Mouse (Mus musculus) cerebellum, postnatal 14 days (tissue): Measurements from ENCODE around the gene Ifnz.
"Not testable (repeated sequence)": the region's sequence is repeated elsewhere in the genome, so short reads cannot be mapped to it uniquely, and the experiment has no call there.

Experiments
- DNase-seq, 2 experiments: peaks; one replicate each; pipeline ENCODE4 v3.0.0; 2021; ENCODE audit warnings: mixed read lengths in 2 of 2

Gene Ifnz

DNA sequence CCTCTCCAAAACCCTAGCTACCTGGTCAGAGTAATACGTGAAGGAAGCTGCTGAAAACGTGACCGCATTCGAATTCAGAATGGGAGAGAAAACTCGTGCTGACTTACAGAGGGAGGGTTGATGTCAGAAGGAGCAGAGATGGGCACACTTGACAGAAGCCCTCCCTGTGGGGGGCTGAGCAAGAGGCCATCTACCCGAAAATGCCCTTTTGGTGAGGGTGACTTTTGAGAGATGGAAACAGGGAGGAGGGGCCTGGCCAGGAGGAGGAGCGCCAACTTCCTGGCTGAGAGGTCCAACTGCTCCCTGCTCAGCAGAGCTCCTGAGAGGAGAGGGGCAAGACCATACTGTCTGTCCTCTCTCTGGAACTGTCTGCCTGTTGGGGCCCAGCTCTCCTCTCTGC lies at the start of gene Ifnz:
Gene Ifnz, plus strand, starts transcription at position 301 of the 400 bp plus-strand sequence.
- DNase-seq, result not testable (repeated sequence)

DNA sequence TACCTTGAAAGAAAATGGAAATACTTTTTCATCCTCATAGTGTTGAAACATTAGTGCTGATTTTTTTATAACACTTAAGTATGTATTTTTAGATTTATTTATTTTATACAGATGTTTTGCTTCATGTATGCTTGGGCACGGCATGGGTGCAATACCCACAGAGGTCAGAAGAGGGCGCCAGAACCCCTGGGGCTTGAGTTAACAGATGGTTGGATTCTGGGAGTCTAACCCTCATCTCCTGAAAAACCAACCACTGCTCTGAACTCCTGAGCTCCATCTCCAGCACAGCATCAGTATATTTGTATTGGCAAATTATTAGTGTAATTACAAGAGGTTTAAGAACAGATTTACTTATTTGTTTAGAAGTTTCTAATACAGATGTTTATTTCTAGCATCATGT lies 43.5 kb upstream of the Ifnz start:
- DNase-seq, result peak; percentile 64 to 77

GRCm38 (mm10) chr4:88739036-88739435 lies 42.9 kb upstream of the Ifnz start:
- DNase-seq, result no peak

- DNase-seq, result no peak
These were observed 40.5 kb upstream of the Ifnz start for GRCm38 (mm10) chr4:88741426-88741825.

DNA sequence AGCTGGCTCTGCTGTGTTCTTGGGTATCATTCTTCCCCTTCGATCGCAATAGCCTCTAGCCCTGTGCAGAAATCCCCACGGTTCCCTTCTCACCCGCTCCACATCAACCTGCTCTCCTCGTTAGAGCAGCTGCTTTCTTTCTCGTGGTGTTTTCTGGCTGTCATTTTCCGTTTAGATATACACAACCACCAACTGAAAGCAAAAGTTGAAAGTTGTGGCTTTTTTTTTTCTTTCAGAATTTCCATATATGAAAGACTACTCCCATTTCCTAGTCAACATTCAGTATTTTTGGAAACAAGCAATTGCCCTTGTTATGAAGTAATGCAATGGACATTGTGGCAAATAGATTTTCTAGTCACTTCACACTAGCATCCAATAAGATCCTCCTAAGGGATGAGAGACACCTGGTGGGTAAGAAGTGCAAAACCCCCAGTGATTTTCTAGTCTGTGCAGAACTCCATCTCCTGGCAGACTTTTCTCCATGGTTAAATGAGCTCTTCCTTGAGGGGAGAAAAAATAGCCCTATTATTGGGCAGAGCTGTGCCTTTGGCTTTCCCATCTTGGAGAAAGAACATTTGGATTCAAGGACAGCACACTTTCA lies 39.1 kb upstream of the Ifnz start:
- no peak for DNase-seq

DNA sequence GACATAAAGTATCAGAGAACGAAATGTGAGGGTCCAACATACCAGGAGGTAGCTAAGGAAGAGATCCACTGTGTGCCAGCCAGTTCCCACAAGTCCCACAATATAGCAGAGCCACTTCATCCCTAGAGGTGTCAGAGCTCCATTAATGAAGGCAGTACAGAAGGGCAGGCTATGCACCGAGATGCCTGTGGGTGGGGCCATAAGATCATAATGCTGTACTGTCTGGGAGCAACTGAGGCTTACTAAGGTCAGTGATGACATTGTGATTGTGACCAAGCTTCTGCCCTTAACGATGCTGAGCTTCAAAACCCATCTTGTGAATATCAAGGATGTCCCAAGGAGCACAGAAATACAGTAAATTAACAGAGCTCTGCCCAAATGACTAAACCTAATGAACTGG lies 37.7 kb upstream of the Ifnz start:
- no peak for DNase-seq

DNA sequence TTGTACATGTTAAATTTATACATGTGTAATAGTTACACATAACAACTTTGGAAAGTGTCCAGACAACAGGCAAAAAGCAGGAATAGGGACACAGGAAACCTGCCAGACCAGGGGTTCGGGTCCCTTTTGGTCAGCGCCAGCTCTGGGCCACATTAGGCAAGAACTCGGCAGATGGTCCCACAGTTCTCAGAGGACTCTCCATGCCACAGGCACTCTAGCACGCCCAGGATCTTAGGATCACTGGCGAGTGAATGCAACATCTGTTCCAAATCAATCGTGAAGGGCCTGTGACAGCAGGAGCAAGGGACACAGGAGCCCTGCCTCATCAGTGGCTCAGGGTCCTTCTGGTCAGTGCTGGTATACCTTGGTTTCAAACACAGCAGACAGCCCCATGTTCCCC lies 32.0 kb upstream of the Ifnz start:
- no peak for DNase-seq

GRCm38 (mm10) chr4:88754818-88755340 lies 27.1 kb upstream of the Ifnz start, which contains the start of gene Gm13271:
TSS of gene Gm13271 (plus strand) at chr4:88754868.
- peak; percentile 72 to 74 for DNase-seq

DNA sequence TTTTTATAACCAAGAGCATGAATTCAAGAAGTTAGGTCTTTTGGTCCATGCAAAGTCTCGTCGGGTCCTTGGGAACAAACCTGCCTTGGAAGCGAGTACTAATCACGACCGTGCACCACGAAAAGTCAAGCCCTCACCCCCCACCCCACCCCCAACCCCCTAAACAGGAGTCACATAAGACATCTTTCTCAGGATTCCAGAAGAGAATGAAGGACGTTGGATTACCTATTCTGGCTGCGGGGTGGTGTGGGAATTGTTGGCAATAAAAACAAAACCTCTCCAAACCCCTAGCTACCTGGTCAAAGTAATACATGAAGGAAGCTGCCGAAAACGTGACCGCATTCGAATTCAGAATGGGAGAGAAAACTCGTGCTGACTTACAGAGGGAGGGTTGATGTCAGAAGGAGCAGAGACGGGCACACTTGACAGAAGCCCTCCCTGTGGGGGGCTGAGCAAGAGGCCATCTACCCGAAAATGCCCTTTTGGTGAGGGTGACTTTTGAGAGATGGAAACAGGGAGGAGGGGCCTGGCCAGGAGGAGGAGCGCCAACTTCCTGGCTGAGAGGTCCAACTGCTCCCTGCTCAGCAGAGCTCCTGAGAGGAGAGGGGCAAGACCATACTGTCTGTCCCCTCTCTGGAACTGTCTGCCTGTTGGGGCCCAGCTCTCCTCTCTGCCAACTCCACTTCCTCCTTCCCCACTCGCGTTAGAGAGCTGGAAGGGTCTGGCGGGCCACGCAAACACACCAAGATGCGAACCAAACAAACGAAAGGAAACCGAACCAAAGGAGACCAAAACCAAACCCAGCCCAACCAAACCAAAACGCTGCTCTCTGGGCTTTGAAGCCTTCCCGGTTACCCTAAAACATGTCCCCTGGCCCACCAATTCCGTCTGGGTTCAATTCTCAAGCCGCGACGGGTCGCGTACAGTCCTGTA lies 25.1 kb upstream of the Ifnz start:
- DNase-seq, result peak in 1 of 2 experiments; percentile 18

- peak; percentile 87 to 88 for DNase-seq
These were observed 24.3 kb upstream of the Ifnz start for GRCm38 (mm10) chr4:88757628-88758031.

GRCm38 (mm10) chr4:88758751-88759150 lies 23.2 kb upstream of the Ifnz start:
- DNase-seq, result not testable (repeated sequence)

GRCm38 (mm10) chr4:88759610-88760268 lies 22.2 kb upstream of the Ifnz start, which contains the start of gene Gm13283:
TSS of gene Gm13283 (plus strand) at chr4:88760119.
- peak; percentile 30 to 41 for DNase-seq

- peak; percentile 54 to 59 for DNase-seq
These were observed 21.5 kb upstream of the Ifnz start for GRCm38 (mm10) chr4:88760431-88760830.

- DNase-seq, result peak; percentile 70 to 72
These were observed 20.2 kb upstream of the Ifnz start for GRCm38 (mm10) chr4:88761776-88762175.

- peak in 1 of 2 experiments; percentile 23 for DNase-seq
These were observed 19.6 kb upstream of the Ifnz start for GRCm38 (mm10) chr4:88762341-88762740.

GRCm38 (mm10) chr4:88763384-88764018 lies 18.4 kb upstream of the Ifnz start:
- peak; percentile 21 to 33 for DNase-seq

GRCm38 (mm10) chr4:88773534-88773933 lies 8.4 kb upstream of the Ifnz start, which contains the start of gene Gm13290:
TSS of gene Gm13290 (plus strand) at chr4:88773834.
- not testable (repeated sequence) for DNase-seq

- DNase-seq, result not testable (repeated sequence)
These were observed 5.3 kb upstream of the Ifnz start, which contains the start of gene Gm13289 for GRCm38 (mm10) chr4:88776622-88777021. TSS of gene Gm13289 (plus strand) at chr4:88776922.

- DNase-seq, result not testable (repeated sequence)
These were observed 2.4 kb upstream of the Ifnz start, which contains the start of gene Gm13272 for GRCm38 (mm10) chr4:88779550-88779949. TSS of gene Gm13272 (plus strand) at chr4:88779850.

GRCm38 (mm10) chr4:88780320-88780719 lies 1.6 kb upstream of the Ifnz start:
- not testable (repeated sequence) for DNase-seq

- not testable (repeated sequence) for DNase-seq
These were observed 404 bp downstream of the Ifnz start for GRCm38 (mm10) chr4:88782335-88782734.

DNA sequence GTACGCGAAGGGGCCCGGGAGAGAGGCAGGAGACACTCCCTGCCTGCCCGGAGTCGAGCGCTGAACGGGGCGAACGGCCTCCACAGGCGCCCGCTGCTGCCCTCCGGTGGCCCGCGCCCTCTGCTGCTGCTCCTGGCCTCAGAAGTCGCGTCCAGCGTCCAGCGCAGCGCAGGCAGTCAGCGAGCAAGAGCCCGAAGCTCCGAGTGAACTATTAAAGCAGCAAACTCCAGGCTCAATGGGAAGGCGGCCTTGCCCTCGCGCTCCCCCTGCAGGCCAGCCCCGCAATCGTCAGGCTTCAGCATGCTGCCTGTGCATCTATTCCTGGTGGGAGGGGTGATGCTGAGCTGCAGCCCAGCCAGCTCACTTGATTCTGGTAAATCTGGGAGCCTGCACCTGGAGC lies 3.5 kb downstream of the Ifnz start, which contains the start of gene Gm13276:
Gene Gm13276, plus strand, starts transcription at position 301 of the 400 bp plus-strand sequence.
- not testable (repeated sequence) for DNase-seq
